Comparison of ENCODE assay signal across 16 mouse cellular contexts in genomic region chr1:131068011-131068727, GRCm38 (mm10). TPM values are rescaled to one million over a fixed set of nuclear protein-coding genes. Genes with fewer than 3 reads are reported as not detected.
DNase-seq lines count a peak whose midpoint lies in the region; ATAC-seq and TF ChIP-seq lines count a peak whose summit lies in the region.
"Had no signal": no experiment of that assay in that cellular context is flagged by ENCODE, and none has a peak within 500 bp of the region (broad histone marks: within the 10 kb centered on the region; RNA-seq: fewer than 3 reads in every experiment).

No protein-coding gene starts in this region.

- no peaks in the 10 kb centered on the region for H3K36me3 ChIP-seq in forebrain, embryonic 16.5 days (ENCODE audit: control insufficient read depth, insufficient read depth)
- H3K36me3 ChIP-seq in forebrain, embryonic 14.5 days (ENCODE audit: control insufficient read depth, insufficient read depth, low read length) = no peaks in the 10 kb centered on the region
- no peaks in the 10 kb centered on the region for H3K36me3 ChIP-seq in stomach, embryonic 15.5 days
- no peaks in the 10 kb centered on the region for H3K36me3 ChIP-seq in stomach, postnatal 0 days (ENCODE audit: control insufficient read depth, insufficient read depth, low read length)
- no peaks in the 10 kb centered on the region for H3K36me3 ChIP-seq in liver, adult 2 months (ENCODE audit: control insufficient read depth, insufficient read depth, low read length)
- no peaks in the 10 kb centered on the region for H3K36me3 ChIP-seq in small intestine, adult 2 months (ENCODE audit: control insufficient read depth, insufficient read depth, low read length)

- no peak overlapping the region for H3K27ac ChIP-seq in forebrain, embryonic 16.5 days (ENCODE audit: low read length)
- H3K27ac ChIP-seq in forebrain, embryonic 14.5 days (ENCODE audit: low read depth, low read length) = no peak overlapping the region
- H3K27ac ChIP-seq in stomach, embryonic 15.5 days = no peak overlapping the region
- H3K27ac ChIP-seq in stomach, postnatal 0 days (replicated peaks) = no peak overlapping the region
- no peak overlapping the region for H3K27ac ChIP-seq in liver, adult 2 months (replicated peaks; ENCODE audit: insufficient read depth, low read depth, low read length)
- H3K27ac ChIP-seq in small intestine, adult 2 months (ENCODE audit: insufficient read depth, low read depth, low read length) = 0 out of 2 replicates have a peak overlapping the region, but pooled peaks have one; percentile 29
- H3K27ac ChIP-seq: layer of hippocampus, adult 2 months had no signal

- no peak overlapping the region for H3K4me3 ChIP-seq in forebrain, embryonic 16.5 days (replicated peaks; ENCODE audit: low read length)
- H3K4me3 ChIP-seq in forebrain, embryonic 14.5 days (ENCODE audit: low read depth, low read length) = no peak overlapping the region
- H3K4me3 ChIP-seq in stomach, embryonic 15.5 days (replicated peaks) = no peak overlapping the region
- no peak overlapping the region for H3K4me3 ChIP-seq in stomach, postnatal 0 days (ENCODE audit: low read depth, low read length)
- no peak overlapping the region for H3K4me3 ChIP-seq in liver, adult 2 months (ENCODE audit: insufficient read depth, low read depth, low read length)
- H3K4me3 ChIP-seq in small intestine, adult 2 months (ENCODE audit: low read depth, low read length) = no peak overlapping the region
- H3K4me3 ChIP-seq: layer of hippocampus, adult 2 months had no signal

- WGBS in forebrain, embryonic 16.5 days = 88% methylated on average over 10 of the region's 10 CpGs
- WGBS in forebrain, embryonic 14.5 days = 92% methylated on average over 10 of the region's 10 CpGs
- WGBS in stomach, embryonic 15.5 days = 79% methylated on average over 10 of the region's 10 CpGs
- WGBS in stomach, postnatal 0 days = 86% methylated on average over 10 of the region's 10 CpGs
- 52% methylated on average over 10 of the region's 10 CpGs for WGBS in liver, adult 2 months
- WGBS in small intestine, adult 2 months = 67% methylated on average over 10 of the region's 10 CpGs

- H3K4me1 ChIP-seq in forebrain, embryonic 16.5 days (replicated peaks; ENCODE audit: control insufficient read depth, insufficient read depth, low read length) = peaks cover 3% of the 10 kb centered on the region; the same call in 1 of the 2 replicates
- H3K4me1 ChIP-seq in forebrain, embryonic 14.5 days (ENCODE audit: control insufficient read depth, insufficient read depth, low read length) = peaks cover 5% of the 10 kb centered on the region; the same call in 1 of the 2 replicates
- no peaks in the 10 kb centered on the region; the same call in 1 of the 2 replicates for H3K4me1 ChIP-seq in stomach, embryonic 15.5 days
- H3K4me1 ChIP-seq in stomach, postnatal 0 days (replicated peaks; ENCODE audit: control insufficient read depth, insufficient read depth) = no peaks in the 10 kb centered on the region
- peaks cover 23% of the 10 kb centered on the region for H3K4me1 ChIP-seq in liver, adult 2 months (ENCODE audit: control insufficient read depth, insufficient read depth, low read length)
- H3K4me1 ChIP-seq in small intestine, adult 2 months (ENCODE audit: control insufficient read depth, insufficient read depth, insufficient read length, low read length) = peaks cover 18% of the 10 kb centered on the region

- no peaks in the 10 kb centered on the region for H3K9me3 ChIP-seq in forebrain, embryonic 16.5 days (ENCODE audit: control insufficient read depth, low read length)
- H3K9me3 ChIP-seq in forebrain, embryonic 14.5 days (replicated peaks; ENCODE audit: control insufficient read depth, low read length) = no peaks in the 10 kb centered on the region
- no peaks in the 10 kb centered on the region for H3K9me3 ChIP-seq in stomach, embryonic 15.5 days
- no peaks in the 10 kb centered on the region for H3K9me3 ChIP-seq in stomach, postnatal 0 days (ENCODE audit: control insufficient read depth, low read length)

- H3K27me3 ChIP-seq in forebrain, embryonic 16.5 days (replicated peaks; ENCODE audit: control insufficient read depth, insufficient read depth, low read length) = no peaks in the 10 kb centered on the region
- H3K27me3 ChIP-seq in forebrain, embryonic 14.5 days (replicated peaks; ENCODE audit: control insufficient read depth, insufficient read depth, low read length) = no peaks in the 10 kb centered on the region
- H3K27me3 ChIP-seq in stomach, embryonic 15.5 days (replicated peaks) = no peaks in the 10 kb centered on the region
- no peaks in the 10 kb centered on the region for H3K27me3 ChIP-seq in stomach, postnatal 0 days (ENCODE audit: control insufficient read depth, insufficient read depth, low read length)
- no peaks in the 10 kb centered on the region for H3K27me3 ChIP-seq in liver, adult 2 months (ENCODE audit: control insufficient read depth, insufficient read depth, low read length)
- no peaks in the 10 kb centered on the region for H3K27me3 ChIP-seq in small intestine, adult 2 months (ENCODE audit: control insufficient read depth, insufficient read depth, low read length)

- no peak overlapping the region for H3K9ac ChIP-seq in forebrain, embryonic 16.5 days (replicated peaks; ENCODE audit: low read depth, low read length)
- no peak overlapping the region for H3K9ac ChIP-seq in forebrain, embryonic 14.5 days (ENCODE audit: low read length)
- H3K9ac ChIP-seq in stomach, embryonic 15.5 days = no peak overlapping the region
- H3K9ac ChIP-seq in stomach, postnatal 0 days (ENCODE audit: low read length) = no peak overlapping the region
- H3K9ac ChIP-seq in liver, adult 2 months (ENCODE audit: low read depth, low read length) = no peak overlapping the region

- peak; percentile 30; the same call in 1 of the 2 replicates for ATAC-seq in forebrain, embryonic 16.5 days
- no peak for ATAC-seq in forebrain, embryonic 14.5 days
- peak; percentile 82; the same call in 1 of the 2 replicates for ATAC-seq in stomach, embryonic 15.5 days (ENCODE audit: insufficient read depth, low FRiP score, low read depth)
- ATAC-seq in stomach, postnatal 0 days (ENCODE audit: low FRiP score, low TSS enrichment) = no peak
- ATAC-seq in cerebellum, adult (ENCODE audit: insufficient number of reproducible peaks, low FRiP score, low TSS enrichment) = no peak

- peaks cover 52% of the 10 kb centered on the region for H3K79me2 ChIP-seq in liver, adult 2 months (ENCODE audit: control insufficient read depth, insufficient read depth, low read length)

- TF ChIP-seq POLR2A in liver, adult 2 months (IDR thresholded peaks at IDR 0.05; ENCODE audit: extremely low read depth, insufficient read depth, low read length) = no peak
- TF ChIP-seq POLR2A in small intestine, adult 2 months (IDR thresholded peaks at IDR 0.05; ENCODE audit: low read depth, low read length) = no peak

- H3K4me2 ChIP-seq in forebrain, embryonic 16.5 days (ENCODE audit: low read length) = no peak overlapping the region
- no peak overlapping the region for H3K4me2 ChIP-seq in forebrain, embryonic 14.5 days (ENCODE audit: low read length)
- H3K4me2 ChIP-seq in stomach, embryonic 15.5 days = no peak overlapping the region
- H3K4me2 ChIP-seq in stomach, postnatal 0 days (replicated peaks; ENCODE audit: low read depth) = no peak overlapping the region

- TF ChIP-seq EP300 in stomach, postnatal 0 days (optimal IDR thresholded peaks at IDR 0.05) = no peak

- TF ChIP-seq CTCF in stomach, postnatal 0 days (IDR thresholded peaks at IDR 0.05; ENCODE audit: low read depth) = no peak
- no peak for TF ChIP-seq CTCF in liver, adult 2 months (IDR thresholded peaks at IDR 0.05; ENCODE audit: low read depth, low read length)
- TF ChIP-seq CTCF in small intestine, adult 2 months (IDR thresholded peaks at IDR 0.05; ENCODE audit: extremely low read depth, insufficient read length, insufficient replicate concordance, low read depth, low read length) = no peak

- no peak for DNase-seq in forebrain, embryonic 14.5 days (ENCODE audit: low spot score)
- no peak for DNase-seq in stomach, postnatal 0 days (ENCODE audit: low spot score)
- peak; percentile 50 for DNase-seq in liver, adult 2 months (ENCODE audit: extremely low read depth, low read depth, low spot score)
- DNase-seq in right cerebral cortex, postnatal 10 days (ENCODE audit: low spot score in 2 of 2) = no peak
- DNase-seq: cerebellum, adult 8-10 months; lung, postnatal 36 days; retina, postnatal 1 day had no signal

RNA-seq across cellular contexts. Expression of gene Mapkapk2, which starts 29.5 kb away (rescaled TPM):
- 19.9 and 23.0 TPM in 2 replicates for polyA plus RNA-seq in forebrain, embryonic 16.5 days (2015; fragmentation: Nextera tagmentation; extraction: Ambion mirVana)
- 24.7 and 35.2 TPM in 2 replicates for polyA plus RNA-seq in forebrain, embryonic 14.5 days (2014; fragmentation: Nextera tagmentation; extraction: Ambion mirVana)
- polyA plus RNA-seq in stomach, embryonic 15.5 days (2015; fragmentation: Nextera tagmentation; extraction: Ambion mirVana) = 45.8 and 49.5 TPM in 2 replicates
- 34.6 and 35.4 TPM in 2 replicates for polyA plus RNA-seq in stomach, postnatal 0 days (2015; fragmentation: Nextera tagmentation; extraction: Ambion mirVana)
- 29.5 and 30.0 TPM in 2 replicates for total RNA-seq in liver, adult 2 months (2014; rRNA removed)
- 45.1 and 45.4 TPM in 2 replicates for polyA plus RNA-seq in liver, adult 2 months (2012; rRNA removed)
- polyA plus RNA-seq in small intestine, adult 2 months (2012; rRNA removed) = 33.1 and 61.0 TPM in 2 replicates

RNA-seq across cellular contexts. Expression of gene Il10, which starts 48.5 kb away (rescaled TPM):
- polyA plus RNA-seq in forebrain, embryonic 16.5 days (2015; fragmentation: Nextera tagmentation; extraction: Ambion mirVana) = 0.16 TPM in 1 of 2 replicates, not detected in the other
- polyA plus RNA-seq in forebrain, embryonic 14.5 days (2014; fragmentation: Nextera tagmentation; extraction: Ambion mirVana) = 0.16 TPM in 1 of 2 replicates, not detected in the other
- polyA plus RNA-seq in stomach, embryonic 15.5 days (2015; fragmentation: Nextera tagmentation; extraction: Ambion mirVana) = not detected in 2 replicates
- not detected in 2 replicates for polyA plus RNA-seq in stomach, postnatal 0 days (2015; fragmentation: Nextera tagmentation; extraction: Ambion mirVana)
- 0.28 and 1.7 TPM in 2 replicates for total RNA-seq in liver, adult 2 months (2014; rRNA removed)
- polyA plus RNA-seq in liver, adult 2 months (2012; rRNA removed) = not detected in 2 replicates
- polyA plus RNA-seq in small intestine, adult 2 months (2012; rRNA removed) = not detected in 2 replicates
- total RNA-seq: heart, postnatal 36 days; layer of hippocampus, adult 2 months; left cerebral cortex, postnatal 36 days had no signal
- polyA plus RNA-seq: C2C12; embryonic facial prominence, embryonic 14.5 days had no signal

Comparison
In these comparisons a context has a peak if more than half of its experiments do, and no peak if none do; other contexts are left out.
1. ATAC-seq: peak in forebrain, embryonic 16.5 days (single experiment) and stomach, embryonic 15.5 days (single experiment); none in forebrain, embryonic 14.5 days (single experiment), stomach, postnatal 0 days (single experiment) and cerebellum, adult (single experiment).